Comparison of ENCODE assay signal across 11 mouse cellular contexts in genomic region chr2:136588811-136589210, GRCm38 (mm10).
"Had no signal": no experiment of that assay in that cellular context is flagged by ENCODE, and none has a peak within 500 bp of the region (broad histone marks: within the 10 kb centered on the region; RNA-seq: fewer than 3 reads in every experiment).

No protein-coding gene starts in this region.

- DNase-seq: kidney, postnatal 14 days; kidney, postnatal 4 days; left cerebral cortex, postnatal 4 days; liver, postnatal 0 days; lung, embryonic 14.5 days; right cerebral cortex, adult 18-20 months; right cerebral cortex, postnatal 14 days; right cerebral cortex, postnatal 4 days; thymus, adult 2 months; thymus, postnatal 14 days; thymus, postnatal 4 days had no signal
